Mouse (Mus musculus): ENCODE results near the gene Phf6. TPM values are rescaled to one million over a fixed set of nuclear protein-coding genes. Genes with fewer than 3 reads are reported as not detected.

Phf6 gene
- polyA plus RNA-seq (2012; rRNA removed), result 0.05 and 0.15 TPM in 2 replicates

DNA sequence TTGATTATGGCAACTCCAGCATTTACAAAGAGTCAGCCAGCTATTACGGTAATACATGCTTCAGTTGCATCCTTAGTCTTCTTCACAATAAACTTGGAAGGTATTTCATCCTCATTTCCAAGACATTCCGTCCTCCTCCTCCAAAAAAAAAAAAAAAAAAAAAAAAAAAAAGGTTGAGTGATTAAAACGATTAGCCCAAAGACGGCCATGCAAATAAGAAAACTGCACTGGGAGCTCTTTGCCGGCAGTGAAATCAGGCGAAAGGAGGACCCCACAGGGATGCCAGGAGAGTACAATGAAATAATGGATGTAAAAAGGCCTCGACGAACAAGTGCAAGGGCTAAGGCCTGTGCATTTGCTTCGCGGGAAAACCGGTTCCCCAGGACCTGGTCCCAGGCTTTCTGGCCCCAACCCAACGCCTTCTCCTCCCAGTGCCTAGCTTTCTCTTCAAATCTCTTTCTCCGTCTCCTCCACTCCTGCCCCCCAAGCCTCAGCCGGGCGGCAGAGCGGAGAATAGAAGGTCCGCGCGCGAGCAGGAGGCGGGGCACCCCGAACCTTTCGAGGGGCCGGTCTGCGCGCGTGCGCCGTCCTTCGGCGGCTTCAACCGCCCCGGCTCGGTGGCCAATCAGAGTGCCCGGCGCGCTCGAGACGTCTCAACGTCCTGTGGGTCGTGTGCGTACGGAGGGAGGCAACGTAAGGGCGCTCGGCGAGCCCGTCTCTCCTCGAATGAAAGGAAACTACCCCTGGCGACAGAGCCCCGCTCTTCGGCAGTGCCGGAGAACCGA lies at the start of gene Phf6:
TSS of gene Phf6 (plus strand) at position 680 of the 785 bp plus-strand sequence.

DNA sequence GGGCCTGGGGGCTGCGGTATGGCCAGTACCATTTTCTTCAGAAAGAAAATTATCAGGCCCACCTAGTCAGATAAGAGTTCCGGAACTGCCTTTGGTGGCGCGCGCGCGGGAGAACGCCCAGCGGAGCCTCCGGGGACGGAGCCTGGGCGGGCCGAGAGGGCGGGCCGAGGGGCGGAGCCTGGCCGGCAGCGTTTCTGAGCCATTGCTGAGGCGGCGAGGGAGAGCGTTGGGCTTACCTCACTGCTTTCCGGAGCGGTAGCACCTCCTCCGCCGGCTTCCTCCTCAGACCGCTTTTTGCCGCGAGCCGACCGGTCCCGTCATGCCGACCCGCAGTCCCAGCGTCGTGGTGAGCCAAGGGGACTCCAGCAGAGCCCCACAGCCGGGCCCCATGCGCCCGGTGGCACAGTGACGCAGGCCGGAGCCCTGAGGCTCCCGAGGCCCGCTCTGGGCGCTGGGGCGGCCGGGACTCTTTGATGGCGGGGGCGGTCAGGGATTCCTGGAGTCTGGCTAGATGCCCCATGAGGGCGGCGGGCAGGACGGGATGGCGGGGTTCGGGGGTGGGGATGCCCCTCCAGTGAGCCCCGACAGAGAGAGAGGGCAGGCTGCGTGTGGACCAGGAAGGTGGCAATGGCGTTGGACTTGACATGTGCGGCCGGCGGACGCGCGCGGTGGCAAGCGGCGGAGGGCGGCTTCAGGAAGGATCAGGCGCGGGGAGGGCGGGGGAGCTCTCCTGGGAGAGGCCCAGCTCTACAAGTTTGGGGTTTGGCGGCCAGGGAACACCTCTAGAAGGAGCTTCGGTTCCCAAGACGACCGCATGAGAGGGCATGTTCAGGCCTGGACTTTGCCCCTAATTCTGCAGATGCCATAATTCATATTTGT lies 76.1 kb downstream of the Phf6 start, which contains the start of gene Hprt:
TSS of gene Hprt (plus strand) at position 233 of the 879 bp plus-strand sequence.

Other genes with a start within 250 kb of the Phf6 start
- not detected in 2 replicates for gene Ccdc160, start 121.1 kb upstream of the Phf6 start, polyA plus RNA-seq (2012; rRNA removed)
- 1.3 and 2.5 TPM in 2 replicates for gene Hprt, start 75.9 kb downstream of the Phf6 start, polyA plus RNA-seq (2012; rRNA removed)